Comparison of ENCODE assay signal across 8 mouse cellular contexts in the genomic region with DNA sequence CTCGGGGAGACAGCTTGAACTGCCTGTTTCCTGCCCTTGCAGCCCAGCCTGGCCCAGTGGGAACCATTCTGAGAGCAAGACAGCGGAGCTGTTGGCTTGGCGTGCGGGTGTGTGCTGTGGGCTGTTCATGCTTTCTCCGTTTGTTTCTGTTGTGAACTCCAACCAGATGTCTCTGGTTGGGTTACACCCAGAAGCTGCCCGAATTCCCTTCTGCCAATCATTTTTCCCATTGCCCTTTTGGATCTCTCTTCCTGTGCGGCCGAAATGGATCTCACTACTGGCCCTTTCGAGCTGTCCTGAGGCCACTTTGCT. TPM values are rescaled to one million over a fixed set of nuclear protein-coding genes. Genes with fewer than 3 reads are reported as not detected.
DNase-seq lines count a peak whose midpoint lies in the region; ATAC-seq and TF ChIP-seq lines count a peak whose summit lies in the region.

No protein-coding gene starts in this region.

- H3K36me3 ChIP-seq in heart, postnatal 0 days (replicated peaks; ENCODE audit: control insufficient read depth, insufficient read depth, low read length), result no peaks in the 10 kb centered on the region
- H3K36me3 ChIP-seq in liver, embryonic 16.5 days (ENCODE audit: control insufficient read depth, insufficient read depth), result no peaks in the 10 kb centered on the region

- intact Hi-C loops in heart, postnatal 25 days (cut with DNase I), result loop anchor here (5.0 kb wide), 1 partner anchor 64 kb away; no protein-coding TSS in a partner anchor

- DNase-seq in heart, adult 18-20 months, result peak; percentile 49 to 50
- no peak for DNase-seq in heart, postnatal 25 days (ENCODE audit: low spot score)
- peak; percentile 32 for DNase-seq in embryo, embryonic 10.5 days (ENCODE audit: low spot score)
- DNase-seq in heart, postnatal 0 days (ENCODE audit: low spot score), result no peak
- no peak for DNase-seq in frontal cortex, adult 2 months (ENCODE audit: extremely low spot score in 1 of 2, low spot score in 1 of 2)
- no peak for DNase-seq in spleen, postnatal 14 days (ENCODE audit: low spot score in 2 of 2)
- DNase-seq in layer of hippocampus, postnatal 36 days, result no peak

- peak overlapping the region; percentile 84 for H3K4me2 ChIP-seq in heart, postnatal 0 days (ENCODE audit: low read depth, low read length)
- H3K4me2 ChIP-seq in liver, embryonic 16.5 days (ENCODE audit: low read depth, low read length), result peak overlapping the region; percentile 40; the same call in 1 of the 2 replicates

- H3K27me3 ChIP-seq in heart, postnatal 0 days (ENCODE audit: control insufficient read depth, insufficient read depth, low read length), result no peaks in the 10 kb centered on the region
- H3K27me3 ChIP-seq in liver, embryonic 16.5 days (ENCODE audit: control insufficient read depth, insufficient read depth, low read depth, low read length), result peaks cover 33% of the 10 kb centered on the region

- no peak for TF ChIP-seq CTCF in heart, postnatal 0 days (IDR thresholded peaks at IDR 0.05; ENCODE audit: low read depth)

- peaks cover 13% of the 10 kb centered on the region for H3K4me1 ChIP-seq in heart, postnatal 0 days (ENCODE audit: control insufficient read depth, insufficient read depth)
- peaks cover 19% of the 10 kb centered on the region for H3K4me1 ChIP-seq in liver, embryonic 16.5 days (ENCODE audit: control insufficient read depth, low read depth, low read length)

- ATAC-seq in heart, postnatal 0 days (ENCODE audit: insufficient read depth, low read depth), result no peak
- ATAC-seq in liver, embryonic 16.5 days (ENCODE audit: low read depth), result no peak

- H3K4me3 ChIP-seq in heart, postnatal 0 days (ENCODE audit: low read depth, low read length), result peak overlapping the region; percentile 94; the same call in 1 of the 2 replicates
- no peak overlapping the region for H3K4me3 ChIP-seq in liver, embryonic 16.5 days (ENCODE audit: low read depth, low read length)

- H3K27ac ChIP-seq in heart, postnatal 0 days (ENCODE audit: low read depth), result peak overlapping the region; percentile 56
- peak overlapping the region; percentile 45 for H3K27ac ChIP-seq in liver, embryonic 16.5 days (ENCODE audit: low read length)

- H3K9ac ChIP-seq in heart, postnatal 0 days (replicated peaks; ENCODE audit: low read depth, low read length), result no peak overlapping the region
- H3K9ac ChIP-seq in liver, embryonic 16.5 days (ENCODE audit: low read depth, low read length), result no peak overlapping the region

- TF ChIP-seq EP300 in heart, postnatal 0 days (IDR thresholded peaks at IDR 0.05; ENCODE audit: low read depth), result no peak

- H3K9me3 ChIP-seq in heart, postnatal 0 days (replicated peaks; ENCODE audit: control insufficient read depth, low read length), result no peaks in the 10 kb centered on the region
- H3K9me3 ChIP-seq in liver, embryonic 16.5 days (replicated peaks; ENCODE audit: control insufficient read depth, low read length), result no peaks in the 10 kb centered on the region

- WGBS in heart, postnatal 0 days, result 64% methylated on average over 9 of the region's 9 CpGs
- 50% methylated on average over 9 of the region's 9 CpGs for WGBS in liver, embryonic 16.5 days (ENCODE audit: insufficient replicate concordance)

RNA-seq across cellular contexts. Expression of gene Fam43a, which starts 4.0 kb away (rescaled TPM):
- total RNA-seq in heart, adult 18-20 months (2021), result 10 to 100 TPM; 18.8 to 20.9 TPM
- 10 to 100 TPM; 25.8 to 31.2 TPM for total RNA-seq in heart, postnatal 25 days (2021)
- total RNA-seq in heart, postnatal 0 days (2014; rRNA removed; ENCODE audit: low replicate concordance), result 40.6 and 46.0 TPM in 2 replicates
- 16.2 and 17.1 TPM in 2 replicates for polyA plus RNA-seq in heart, postnatal 0 days (2015; fragmentation: Nextera tagmentation; extraction: Ambion mirVana)
- 6.0 and 7.1 TPM in 2 replicates for polyA plus RNA-seq in liver, embryonic 16.5 days (2015; fragmentation: Nextera tagmentation; extraction: Ambion mirVana)
- 13.6 and 17.6 TPM in 2 replicates for polyA plus RNA-seq in frontal cortex, adult 2 months (2012; rRNA removed)
- total RNA-seq in layer of hippocampus, postnatal 36 days (2021), result 10 to 100 TPM in 1 of 2 experiments, 1 to 10 TPM in 1; 9.6 to 13.6 TPM

RNA-seq across cellular contexts. Expression of gene Lsg1, which starts 16.1 kb away (rescaled TPM):
- 10 to 100 TPM; 19.5 to 23.4 TPM for total RNA-seq in heart, adult 18-20 months (2021)
- total RNA-seq in heart, postnatal 25 days (2021), result 10 to 100 TPM; 16.9 to 18.8 TPM
- 11.6 and 15.8 TPM in 2 replicates for total RNA-seq in heart, postnatal 0 days (2014; rRNA removed; ENCODE audit: low replicate concordance)
- 29.9 and 32.8 TPM in 2 replicates for polyA plus RNA-seq in heart, postnatal 0 days (2015; fragmentation: Nextera tagmentation; extraction: Ambion mirVana)
- polyA plus RNA-seq in liver, embryonic 16.5 days (2015; fragmentation: Nextera tagmentation; extraction: Ambion mirVana), result 17.5 and 19.7 TPM in 2 replicates
- polyA plus RNA-seq in frontal cortex, adult 2 months (2012; rRNA removed), result 17.4 and 17.9 TPM in 2 replicates
- total RNA-seq in layer of hippocampus, postnatal 36 days (2021), result 10 to 100 TPM; 17.1 to 19.8 TPM

RNA-seq across cellular contexts. Expression of gene Tmem44, which starts 52.8 kb away (rescaled TPM):
- total RNA-seq in heart, adult 18-20 months (2021), result 1 to 10 TPM; 3.8 to 4.4 TPM
- total RNA-seq in heart, postnatal 25 days (2021), result 1 to 10 TPM; 6.5 to 7.8 TPM
- 31.1 and 33.5 TPM in 2 replicates for total RNA-seq in heart, postnatal 0 days (2014; rRNA removed; ENCODE audit: low replicate concordance)
- 11.8 and 14.6 TPM in 2 replicates for polyA plus RNA-seq in heart, postnatal 0 days (2015; fragmentation: Nextera tagmentation; extraction: Ambion mirVana)
- polyA plus RNA-seq in liver, embryonic 16.5 days (2015; fragmentation: Nextera tagmentation; extraction: Ambion mirVana), result 0.68 and 0.71 TPM in 2 replicates
- 63.2 and 67.7 TPM in 2 replicates for polyA plus RNA-seq in frontal cortex, adult 2 months (2012; rRNA removed)
- 10 to 100 TPM; 32.3 to 38.0 TPM for total RNA-seq in layer of hippocampus, postnatal 36 days (2021)

Comparison
In these comparisons a context has a peak if more than half of its experiments do, and no peak if none do; other contexts are left out.
1. DNase-seq: peak in heart, adult 18-20 months (2 of 2) and embryo, embryonic 10.5 days (single experiment); none in heart, postnatal 25 days (single experiment), heart, postnatal 0 days (single experiment), frontal cortex, adult 2 months (0 of 2), spleen, postnatal 14 days (0 of 2) and layer of hippocampus, postnatal 36 days (0 of 2).